Mouse (Mus musculus): ENCODE data around the gene Becn1.

The Becn1 gene

DNA sequence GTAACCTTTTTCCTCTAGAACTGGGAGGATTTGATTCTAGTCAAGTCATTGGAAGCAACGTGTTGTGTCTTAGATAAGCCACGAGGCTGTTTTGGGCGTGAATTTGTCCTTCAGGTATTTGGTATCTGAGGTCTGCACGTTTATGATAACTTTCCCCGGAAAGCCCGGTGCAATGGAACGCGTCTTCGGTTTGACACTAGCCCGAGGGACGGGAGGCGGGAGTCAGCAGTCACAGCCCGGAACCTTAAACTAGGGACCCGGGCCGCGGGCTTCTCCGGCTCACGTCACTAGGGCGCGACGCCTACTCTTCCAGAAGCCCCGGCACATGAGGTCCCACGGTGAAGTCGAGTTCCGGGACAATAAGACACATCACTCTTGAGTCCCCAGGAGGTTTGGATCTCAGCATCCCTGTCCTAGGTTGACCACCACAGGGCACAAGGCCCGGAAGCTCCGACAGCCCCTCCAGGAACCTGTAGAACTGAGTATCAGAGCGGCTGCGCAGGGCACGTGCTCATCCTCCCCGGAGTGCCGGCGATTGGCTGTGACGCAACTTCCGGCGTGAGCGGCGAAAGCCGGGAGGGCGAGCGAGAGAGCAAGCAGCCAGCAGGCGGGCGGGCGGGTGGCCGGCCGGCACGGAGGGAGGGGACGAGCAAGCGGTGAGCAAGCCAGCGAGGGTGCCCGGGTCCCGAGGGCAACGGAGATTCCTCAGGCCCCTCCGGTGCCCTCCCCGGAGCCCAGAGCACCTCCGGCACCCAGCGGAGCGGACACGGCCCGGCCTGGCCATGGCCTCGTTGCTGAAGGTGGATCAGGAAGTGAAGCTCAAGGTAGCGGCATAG is 13.8 kb upstream of the Becn1 start, which contains the start of gene Psme3:
Psme3 (plus strand) TSS at position 549 of the 836 bp plus-strand sequence.
- DNase-seq (ENCODE audit: extremely low spot score), result peak; percentile 95

- no peak for DNase-seq (ENCODE audit: extremely low spot score)
Observed at GRCm38 (mm10) chr11:101315082-101315650, 13.1 kb upstream of the Becn1 start.

DNA sequence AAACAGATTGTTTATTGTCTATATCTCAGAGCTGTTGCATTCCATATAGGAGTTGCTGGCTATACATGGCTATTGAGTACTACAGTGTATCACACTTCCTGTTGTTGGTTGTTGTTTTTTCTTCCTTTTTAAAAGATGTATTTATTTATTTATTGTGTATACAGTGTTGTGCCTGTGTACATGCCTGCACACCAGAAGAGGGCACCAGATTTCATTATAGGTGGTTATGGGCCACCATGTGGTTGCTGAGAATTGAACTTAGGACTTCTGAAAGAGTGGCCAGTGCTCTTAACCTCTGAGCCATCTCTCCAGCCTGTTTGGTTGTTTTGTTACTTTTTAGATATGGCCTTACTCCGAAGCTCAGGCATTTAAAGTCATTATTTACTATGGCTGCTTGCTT is 12.5 kb upstream of the Becn1 start:
- no peak for DNase-seq (ENCODE audit: extremely low spot score)

DNA sequence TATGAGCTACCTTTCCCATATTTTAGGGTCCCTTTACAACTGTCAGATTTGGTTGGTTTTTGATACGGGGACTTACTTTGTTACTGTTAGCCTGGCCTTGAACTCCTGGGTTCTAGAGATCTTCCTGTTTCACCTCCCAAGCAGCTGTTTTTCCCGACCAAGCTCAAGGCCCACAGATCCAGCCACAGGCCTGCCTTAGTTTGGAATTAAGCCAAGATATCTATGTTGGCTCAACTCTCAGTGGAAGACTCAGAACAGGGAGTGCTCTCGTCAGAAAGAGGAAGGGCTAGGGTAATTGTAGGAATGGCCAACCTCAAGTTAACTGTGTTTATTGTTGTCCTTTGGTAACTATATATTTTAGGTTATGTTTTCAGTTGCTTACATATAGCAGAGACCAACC is 10.1 kb upstream of the Becn1 start:
- no peak for DNase-seq (ENCODE audit: extremely low spot score)

DNA sequence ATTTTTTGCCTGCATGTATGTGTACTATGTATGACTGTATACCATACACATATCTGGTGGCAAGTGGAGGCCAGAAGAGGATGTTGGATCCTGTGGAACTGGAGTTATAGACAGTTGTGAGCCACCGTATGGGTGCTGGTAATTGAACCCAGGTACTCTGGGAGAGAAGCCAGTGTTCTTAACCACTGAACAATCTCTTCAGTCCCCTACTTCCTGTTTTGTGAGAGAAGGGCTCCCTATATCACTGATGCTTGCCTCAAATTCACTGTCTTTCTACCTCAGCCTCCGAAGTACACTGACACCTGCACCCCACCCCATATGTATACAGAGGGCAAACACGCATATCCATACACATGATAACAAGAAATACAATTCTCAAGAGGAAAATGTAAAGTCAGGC is 9.0 kb upstream of the Becn1 start:
- no peak for DNase-seq (ENCODE audit: extremely low spot score)

- no peak for DNase-seq (ENCODE audit: extremely low spot score)
Observed at GRCm38 (mm10) chr11:101307744-101308143, 5.7 kb upstream of the Becn1 start.

DNA sequence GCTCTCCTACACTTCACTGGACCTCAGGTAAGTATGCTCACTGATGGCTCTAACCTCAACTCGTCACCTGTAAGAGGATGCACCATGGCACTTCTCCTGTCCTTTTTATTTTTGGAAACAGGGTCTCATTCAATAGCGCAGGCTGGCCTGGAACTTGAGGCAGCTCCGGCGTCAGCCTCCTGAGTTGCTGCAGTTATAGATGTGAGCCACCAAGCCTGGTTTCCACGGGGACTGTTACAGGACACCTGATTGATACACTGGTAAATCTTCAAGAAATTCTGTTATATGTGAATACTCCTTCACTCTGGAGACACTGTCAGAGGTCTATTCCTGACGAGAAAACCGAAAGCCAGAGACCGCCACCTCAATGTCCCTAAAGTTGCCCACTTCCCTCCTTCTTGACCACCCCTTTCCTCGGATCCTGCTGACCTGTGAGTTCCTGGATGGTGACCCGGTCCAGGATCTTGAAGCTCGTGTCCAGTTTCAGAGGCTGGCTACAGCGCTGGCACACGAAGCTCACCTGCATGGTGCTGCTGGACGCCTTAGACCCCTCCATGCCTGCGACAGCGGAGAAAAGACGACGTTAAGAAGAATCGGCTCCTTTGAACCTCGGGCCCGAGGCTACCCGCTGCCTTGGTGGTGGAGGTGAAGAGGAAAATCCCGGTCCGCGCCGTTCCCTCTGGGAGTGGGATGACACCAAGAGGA is 635 bp downstream of the Becn1 start:
- DNase-seq (ENCODE audit: extremely low spot score), result no peak

GRCm38 (mm10) chr11:101300881-101301280 is 1.2 kb downstream of the Becn1 start:
- no peak for DNase-seq (ENCODE audit: extremely low spot score)

- DNase-seq (ENCODE audit: extremely low spot score), result no peak
Observed at GRCm38 (mm10) chr11:101295191-101295590, 6.9 kb downstream of the Becn1 start.

DNA sequence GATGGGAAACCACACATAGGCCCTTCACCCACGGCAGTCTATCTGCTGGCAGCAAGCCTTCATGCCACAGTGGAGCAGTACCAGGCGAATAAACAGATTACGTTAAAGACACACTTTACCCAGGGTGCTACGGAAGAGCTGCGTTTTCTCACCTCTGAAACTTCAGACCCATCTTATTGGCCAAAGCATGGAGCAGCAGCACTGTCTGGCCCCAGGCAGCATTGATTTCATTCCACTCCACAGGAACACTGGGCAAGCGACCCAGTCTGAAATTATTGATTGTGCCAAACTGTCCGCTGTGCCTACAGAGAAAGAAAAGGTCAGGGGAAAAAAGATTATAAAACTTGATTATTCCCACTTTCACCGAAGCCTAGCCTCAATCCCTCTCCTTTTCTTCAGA is 10.9 kb downstream of the Becn1 start:
- DNase-seq (ENCODE audit: extremely low spot score), result no peak

- no peak for DNase-seq (ENCODE audit: extremely low spot score)
Observed at GRCm38 (mm10) chr11:101287306-101287705, 14.8 kb downstream of the Becn1 start.

DNA sequence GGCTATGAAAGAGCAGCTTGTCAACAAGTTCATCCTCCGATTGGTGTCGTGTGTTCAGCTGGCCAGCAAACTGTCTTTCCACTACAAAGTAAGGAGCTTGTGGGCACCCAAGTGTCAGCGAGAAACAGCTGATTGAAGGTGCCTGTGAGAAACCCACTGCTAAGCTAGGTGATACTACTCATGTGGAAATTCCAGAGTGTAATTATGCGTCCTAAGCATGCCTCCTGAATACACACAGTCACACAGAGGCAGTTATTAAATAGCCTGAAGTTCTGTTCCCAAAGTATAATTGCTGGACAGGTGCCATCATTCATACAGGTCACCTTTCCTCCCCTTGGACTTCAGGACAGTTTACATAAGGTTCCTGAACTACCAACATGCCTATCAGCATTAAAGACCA is 18.3 kb downstream of the Becn1 start:
- DNase-seq (ENCODE audit: extremely low spot score), result no peak

DNA sequence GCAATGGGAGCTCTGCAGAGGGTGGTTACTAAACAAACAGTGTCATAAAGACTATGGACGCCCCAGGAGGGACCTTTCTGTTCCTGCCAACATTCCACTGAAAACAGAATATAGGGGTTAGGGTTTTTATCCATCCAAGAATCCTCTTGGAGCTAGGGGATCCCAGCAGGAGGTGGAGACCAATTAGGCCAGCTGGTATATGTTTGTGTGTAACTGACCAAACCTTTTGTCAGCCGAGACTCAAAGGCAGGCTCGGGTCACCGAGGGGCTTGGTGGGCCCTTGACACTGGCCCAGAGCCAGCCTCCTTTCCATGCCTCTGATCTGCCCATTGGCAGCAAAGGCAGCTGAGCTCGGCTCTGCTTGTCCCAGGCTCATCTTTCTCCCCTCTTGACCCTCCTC is 19.2 kb downstream of the Becn1 start:
- no peak for DNase-seq (ENCODE audit: extremely low spot score)

GRCm38 (mm10) chr11:101280837-101281236 is 21.2 kb downstream of the Becn1 start:
- DNase-seq (ENCODE audit: extremely low spot score), result no peak

DNA sequence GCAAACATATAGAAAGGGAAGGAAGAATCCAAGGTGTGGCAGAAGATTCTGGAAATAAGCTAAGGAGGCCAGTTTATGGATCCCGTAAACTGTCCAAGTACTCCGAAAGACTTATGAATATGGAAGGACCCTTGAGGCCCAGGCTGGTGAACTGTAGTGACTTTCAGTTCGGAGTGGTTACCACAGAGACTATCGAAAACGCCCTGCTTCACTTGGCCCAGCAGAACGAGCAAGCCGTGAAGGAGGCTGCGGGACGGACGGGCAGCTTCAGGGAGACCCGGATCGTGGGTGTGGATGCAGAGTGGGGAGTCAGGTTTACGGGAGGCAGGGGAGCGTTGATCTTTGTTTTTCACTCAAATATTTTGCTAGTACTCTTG is 22.9 kb downstream of the Becn1 start:
- no peak for DNase-seq (ENCODE audit: extremely low spot score)

DNA sequence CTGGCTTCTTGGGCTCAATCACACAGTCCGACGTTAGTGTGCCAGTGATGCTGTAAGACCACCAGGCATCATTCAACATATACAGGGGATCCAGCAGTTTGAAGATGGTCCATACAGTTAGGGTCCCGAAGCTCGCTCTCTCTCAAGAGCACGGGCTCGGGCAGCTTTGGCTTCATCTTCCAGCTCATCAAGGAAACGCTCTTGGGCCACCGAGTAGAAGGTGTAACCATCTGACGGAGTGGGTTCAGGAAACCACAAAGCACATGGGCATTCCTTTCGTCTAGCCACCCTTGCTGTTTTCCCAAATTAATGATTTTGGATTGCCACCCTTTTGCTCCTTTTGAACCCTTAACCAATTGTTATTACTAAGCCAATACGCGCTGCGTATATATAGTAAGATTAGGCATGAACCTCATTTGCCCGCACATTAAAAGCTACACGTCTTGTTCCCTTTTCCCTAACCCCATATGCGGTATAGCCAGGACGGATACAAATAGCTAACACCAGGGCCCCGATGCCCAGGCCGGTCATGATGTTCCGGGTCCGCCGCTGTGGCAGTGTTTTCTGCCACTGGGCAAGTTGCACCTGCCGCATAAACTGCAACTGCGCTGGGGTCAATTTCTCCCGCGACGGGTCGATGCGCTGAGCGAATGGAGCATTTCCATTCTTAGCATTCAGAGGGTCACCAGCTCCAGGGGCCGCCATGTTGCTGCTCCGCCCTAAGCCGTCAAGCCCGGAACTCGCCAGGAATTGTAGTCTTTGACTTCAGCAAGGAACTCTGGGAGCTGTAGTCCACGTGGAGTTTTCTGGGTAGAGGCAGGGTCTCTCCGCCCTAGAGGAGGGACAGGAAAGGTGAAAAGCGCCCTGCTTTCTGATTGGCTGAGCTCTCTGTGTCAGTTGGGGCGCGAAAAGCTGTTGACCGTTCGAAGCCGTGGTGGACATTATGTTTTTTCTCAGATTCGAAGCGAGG is 23.6 kb downstream of the Becn1 start, which contains the start of the genes Cntd1 and Coa3:
Cntd1 (plus strand) TSS at position 790 of the 970 bp plus-strand sequence.
Coa3 (minus strand) TSS at position 892 of the 970 bp plus-strand sequence.
- DNase-seq (ENCODE audit: extremely low spot score), result peak; percentile 88

- no peak for DNase-seq (ENCODE audit: extremely low spot score)
Observed at GRCm38 (mm10) chr11:101277381-101278222, 24.5 kb downstream of the Becn1 start.

GRCm38 (mm10) chr11:101276319-101277070 is 25.6 kb downstream of the Becn1 start:
- no peak for DNase-seq (ENCODE audit: extremely low spot score)

- no peak for DNase-seq (ENCODE audit: extremely low spot score)
Observed at GRCm38 (mm10) chr11:101275309-101275708, 26.8 kb downstream of the Becn1 start.

DNA sequence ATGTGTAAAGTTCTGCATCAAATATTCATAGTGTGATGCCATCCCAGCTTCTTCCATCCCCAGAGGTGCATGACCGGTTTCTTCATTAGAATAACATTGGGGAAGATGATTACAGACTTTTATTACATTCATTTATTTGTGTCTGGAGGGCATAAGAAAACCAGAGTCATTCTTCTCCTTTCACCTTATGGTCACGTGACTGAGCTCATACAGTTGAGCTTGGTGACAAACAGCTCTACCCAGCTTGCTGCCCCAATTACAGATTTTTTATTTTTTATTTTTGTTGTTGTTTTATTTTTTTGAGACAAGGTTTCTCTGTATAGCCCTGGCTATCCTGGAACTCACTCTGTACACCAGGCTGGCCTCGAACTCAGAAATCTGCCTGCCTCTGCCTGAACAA is 29.6 kb downstream of the Becn1 start:
- no peak for DNase-seq (ENCODE audit: extremely low spot score)
